Mouse (Mus musculus): ENCODE results near the gene 1700092M07Rik. TPM values are rescaled to one million over a fixed set of nuclear protein-coding genes. Genes with fewer than 3 reads are reported as not detected.
"Not testable (repeated sequence)": the region's sequence is repeated elsewhere in the genome, so short reads cannot be mapped to it uniquely, and the experiment has no call there.

Gene 1700092M07Rik
- polyA plus RNA-seq, 1 experiment from 2014 or later = 1.7 TPM

DNA sequence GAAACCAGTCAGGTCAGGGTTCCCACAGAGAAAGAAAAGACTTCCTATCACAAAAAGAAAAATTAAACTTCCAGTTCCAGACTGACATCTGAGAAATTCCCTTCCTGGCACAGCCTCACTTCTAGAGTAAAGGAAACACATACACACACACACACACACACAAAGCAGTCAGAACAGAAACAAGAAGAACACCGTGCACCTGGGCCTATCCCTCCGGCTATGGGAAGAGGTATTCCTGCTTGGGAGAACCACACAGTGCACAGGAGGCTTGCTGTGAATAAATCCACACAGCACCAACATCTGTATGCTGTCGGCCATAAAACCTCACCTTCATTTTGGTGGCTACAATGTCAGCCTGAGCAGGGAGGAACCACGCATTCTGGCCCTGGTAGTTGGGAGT, 29.0 kb upstream of the 1700092M07Rik start:
- H3K27ac ChIP-seq = peak overlapping the region; percentile 92
- no peaks in the 10 kb centered on the region for H3K9me3 ChIP-seq
- H3K9ac ChIP-seq = no peak overlapping the region
- no peak for ATAC-seq (ENCODE audit: insufficient number of reproducible peaks, low FRiP score, low TSS enrichment, low read depth)
- H3K36me3 ChIP-seq = peaks cover 44% of the 10 kb centered on the region
- peaks cover 30% of the 10 kb centered on the region for H3K4me1 ChIP-seq
- peak overlapping the region; percentile 89 for H3K4me3 ChIP-seq
- no peaks in the 10 kb centered on the region for H3K27me3 ChIP-seq
- 46% methylated on average over 4 of the region's 4 CpGs for WGBS
- peak overlapping the region; percentile 50 for H3K4me2 ChIP-seq

DNA sequence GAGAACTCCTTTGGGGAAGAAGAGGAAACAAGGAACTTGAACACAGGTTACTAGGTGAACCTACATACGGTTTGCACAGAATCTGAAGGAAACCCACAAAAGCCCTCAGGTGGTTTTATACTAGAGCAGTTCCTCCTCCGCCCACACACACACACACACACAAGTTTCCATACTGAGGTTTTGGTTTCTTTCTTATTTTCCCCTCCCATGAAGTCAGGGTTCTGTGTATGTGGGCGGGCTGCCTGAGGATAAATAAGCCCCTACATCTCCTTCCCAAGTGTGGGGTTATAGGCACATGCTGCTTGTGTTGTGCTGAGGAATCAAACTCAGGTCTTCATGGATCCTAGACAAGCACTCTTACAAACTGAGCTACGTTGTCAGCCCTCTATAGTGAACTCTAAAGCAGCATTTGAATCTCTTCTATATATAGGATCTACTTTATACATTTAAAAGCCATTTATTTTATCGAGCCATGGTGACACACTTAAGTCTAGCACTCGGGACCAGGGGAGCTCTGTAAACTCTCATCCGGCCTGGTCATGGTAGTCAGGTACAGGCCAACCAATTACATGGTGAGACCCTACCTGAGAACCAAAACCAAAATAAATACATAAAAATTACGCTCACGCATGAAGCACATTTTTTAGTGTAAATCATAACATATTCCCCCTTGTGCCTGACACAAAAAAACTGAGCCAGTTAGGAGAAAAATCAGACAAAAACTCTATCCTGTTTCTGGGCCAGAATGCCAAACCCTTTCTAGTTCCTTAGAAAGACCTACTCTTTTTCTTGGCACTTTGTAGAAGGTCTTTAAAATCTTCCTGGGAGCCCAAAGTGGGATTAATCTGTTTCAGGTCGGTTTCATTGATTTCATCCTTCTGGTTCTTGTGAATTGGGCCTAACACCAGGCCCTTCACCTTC, 28.3 kb upstream of the 1700092M07Rik start:
- Histone ChIP-seq H3K4me2 (peak overlapping the region; percentile 50), H3K36me3 (peaks cover 39% of the 10 kb centered on the region), H3K9me3 (no peaks in the 10 kb centered on the region), H3K27ac (peak overlapping the region; percentile 92), H3K27me3 (no peaks in the 10 kb centered on the region), H3K4me3 (peak overlapping the region; percentile 89), H3K4me1 (peaks cover 30% of the 10 kb centered on the region), H3K9ac (peak overlapping the region; percentile 71)
- 45% methylated on average over 10 of the region's 10 CpGs for WGBS
- no peak for ATAC-seq (ENCODE audit: insufficient number of reproducible peaks, low FRiP score, low TSS enrichment, low read depth)

DNA sequence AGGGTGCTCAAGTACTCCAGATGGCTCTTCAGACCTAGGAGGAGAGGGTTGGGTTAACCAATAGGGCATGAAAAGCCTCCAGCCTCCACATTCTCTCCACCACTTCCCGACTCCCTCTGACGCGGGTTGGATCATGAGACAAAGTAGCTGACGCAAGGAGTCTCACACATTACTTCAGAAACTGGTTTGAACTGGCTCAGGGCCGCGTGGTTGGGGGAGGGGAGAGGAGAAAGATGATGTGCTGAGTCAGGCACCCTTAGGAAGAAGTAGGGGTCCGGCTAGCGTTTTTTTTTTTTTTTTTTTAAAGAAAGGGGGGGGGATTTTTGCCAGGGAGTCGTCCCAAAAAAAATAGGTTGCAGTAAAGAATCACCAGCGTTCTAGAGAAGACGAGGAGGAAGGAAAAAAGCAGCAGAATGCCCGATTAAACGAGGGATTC, 27.6 kb upstream of the 1700092M07Rik start:
- Histone ChIP-seq H3K4me1 (peaks cover 30% of the 10 kb centered on the region), H3K4me3 (peak overlapping the region; percentile 89), H3K27ac (peak overlapping the region; percentile 92), H3K27me3 (no peaks in the 10 kb centered on the region), H3K9me3 (no peaks in the 10 kb centered on the region), H3K4me2 (peak overlapping the region; percentile 50), H3K36me3 (peaks cover 33% of the 10 kb centered on the region), H3K9ac (peak overlapping the region; percentile 71)
- WGBS = under 1% methylated on average over 13 of the region's 13 CpGs
- ATAC-seq (ENCODE audit: insufficient number of reproducible peaks, low FRiP score, low TSS enrichment, low read depth) = peak; percentile 31; the same call in 1 of the 2 replicates

DNA sequence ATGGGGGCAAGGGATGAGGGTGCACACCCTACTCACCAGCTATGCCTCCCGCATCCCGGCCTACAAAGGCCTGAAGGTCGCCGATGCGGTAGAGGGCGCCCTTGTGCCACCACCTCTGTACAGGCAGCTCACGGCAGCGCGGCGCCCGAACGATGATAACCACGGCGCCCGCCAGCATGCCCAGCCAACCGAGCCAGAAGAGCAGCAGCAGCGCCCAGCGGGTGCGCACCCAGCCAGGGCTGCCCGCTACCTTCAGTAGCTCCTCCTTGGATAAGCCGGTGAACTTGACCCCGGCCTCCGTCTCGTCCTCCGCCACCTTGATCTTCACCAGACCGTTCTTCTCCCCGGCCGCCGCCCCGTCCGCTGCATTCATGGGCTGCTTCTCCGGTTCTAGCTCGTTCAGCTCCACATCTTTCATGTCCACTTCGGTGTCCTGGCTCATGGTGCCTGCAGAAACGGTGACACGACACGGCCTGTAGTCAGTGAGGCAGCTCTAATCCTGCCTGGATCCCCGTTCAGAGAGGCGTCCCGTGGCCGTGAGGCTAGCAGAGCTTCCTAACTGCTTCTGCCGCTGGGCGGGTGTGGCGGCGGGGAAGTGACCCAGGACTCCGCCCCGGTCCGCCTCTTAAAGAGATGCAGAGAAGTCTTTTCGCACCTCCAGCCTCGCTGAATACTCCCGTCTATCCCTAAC, 27.1 kb upstream of the 1700092M07Rik start:
- no peaks in the 10 kb centered on the region for H3K9me3 ChIP-seq
- peak overlapping the region; percentile 92 for H3K27ac ChIP-seq
- WGBS = under 1% methylated on average over 51 of the region's 51 CpGs
- no peaks in the 10 kb centered on the region for H3K27me3 ChIP-seq
- H3K4me1 ChIP-seq = peaks cover 30% of the 10 kb centered on the region
- ATAC-seq (ENCODE audit: insufficient number of reproducible peaks, low FRiP score, low TSS enrichment, low read depth) = peak; percentile 87
- peak overlapping the region; percentile 71 for H3K9ac ChIP-seq
- peak overlapping the region; percentile 89 for H3K4me3 ChIP-seq
- H3K4me2 ChIP-seq = peak overlapping the region; percentile 50
- H3K36me3 ChIP-seq = peaks cover 27% of the 10 kb centered on the region

DNA sequence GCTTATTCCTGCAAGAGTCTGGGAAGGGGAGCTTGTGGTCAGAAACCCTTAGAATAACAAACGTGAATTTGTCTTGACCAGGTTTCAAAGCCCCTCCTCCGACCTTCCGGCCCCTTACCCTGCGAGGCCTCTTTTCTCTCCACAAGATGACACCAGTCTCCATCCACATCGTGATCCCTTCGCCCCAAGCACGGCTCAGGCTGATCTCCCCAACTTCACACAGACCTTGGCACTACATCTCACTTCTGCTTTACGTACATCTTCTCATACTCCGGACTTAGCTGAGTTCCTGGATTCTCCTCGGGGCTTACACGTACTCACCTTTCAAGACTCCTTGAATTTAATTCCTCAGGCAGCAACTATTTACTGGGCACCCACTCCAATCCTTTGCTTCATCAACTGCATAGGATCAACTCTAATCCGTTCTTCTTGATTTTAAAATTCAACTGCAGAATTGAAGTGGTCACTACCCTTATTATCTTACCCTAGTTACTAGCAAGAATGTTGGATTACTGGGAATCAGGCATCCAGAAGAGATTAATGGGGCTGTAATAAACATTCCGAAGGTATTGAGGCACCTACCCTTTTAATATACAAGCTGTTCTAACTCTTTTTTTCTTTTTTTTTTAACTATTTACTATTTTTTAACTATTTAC, 26.4 kb upstream of the 1700092M07Rik start:
- ATAC-seq (ENCODE audit: insufficient number of reproducible peaks, low FRiP score, low TSS enrichment, low read depth) = peak; percentile 17; the same call in 1 of the 2 replicates
- H3K9ac ChIP-seq = peak overlapping the region; percentile 71
- H3K36me3 ChIP-seq = peaks cover 20% of the 10 kb centered on the region
- peaks cover 30% of the 10 kb centered on the region for H3K4me1 ChIP-seq
- peak overlapping the region; percentile 89 for H3K4me3 ChIP-seq
- WGBS = 3% methylated on average over 13 of the region's 13 CpGs
- H3K9me3 ChIP-seq = no peaks in the 10 kb centered on the region
- peak overlapping the region; percentile 50 for H3K4me2 ChIP-seq
- H3K27ac ChIP-seq = peak overlapping the region; percentile 92
- H3K27me3 ChIP-seq = no peaks in the 10 kb centered on the region

DNA sequence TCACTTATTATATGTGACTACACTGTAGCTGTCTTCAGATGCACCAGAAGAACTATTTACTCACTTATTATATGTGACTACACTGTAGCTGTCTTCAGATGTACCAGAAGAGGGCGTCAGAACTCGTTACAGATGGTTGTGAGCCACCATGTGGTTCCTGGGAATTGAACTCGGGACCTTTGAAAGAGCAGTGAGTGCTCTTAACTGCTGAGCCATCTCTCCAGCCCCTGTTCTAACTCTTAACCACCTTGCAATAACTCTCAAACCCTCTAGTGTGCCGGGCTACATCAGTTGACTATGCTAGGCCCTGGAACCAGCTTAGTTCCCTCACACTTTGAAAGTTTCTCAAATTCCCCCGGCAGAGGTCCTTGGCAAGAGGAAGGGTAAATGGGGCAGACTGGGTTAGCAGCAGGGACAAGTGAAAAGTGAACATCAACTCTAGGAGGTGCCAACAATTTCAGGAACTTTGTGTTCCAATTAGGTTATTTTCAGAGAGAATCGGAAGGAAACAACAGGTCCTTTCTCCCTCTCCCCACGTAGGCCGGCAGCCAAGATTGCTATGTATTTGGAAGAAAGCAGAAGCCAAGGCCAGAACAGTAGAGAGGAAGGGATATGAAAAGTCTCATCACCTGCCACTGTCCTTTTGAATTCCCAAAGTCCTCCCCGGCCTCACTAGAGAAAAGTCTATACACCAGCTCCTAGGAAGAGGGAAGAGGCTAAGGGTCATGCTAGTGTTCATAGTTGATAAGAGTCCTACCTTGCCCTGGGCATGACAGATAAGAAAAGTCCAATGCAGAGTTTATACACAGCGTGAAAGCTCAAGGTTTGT, 25.7 kb upstream of the 1700092M07Rik start:
- WGBS = 68% methylated on average over 10 of the region's 10 CpGs
- Histone ChIP-seq H3K9me3 (no peaks in the 10 kb centered on the region), H3K36me3 (peaks cover 13% of the 10 kb centered on the region), H3K27ac (no peak overlapping the region), H3K27me3 (no peaks in the 10 kb centered on the region), H3K4me2 (no peak overlapping the region), H3K9ac (no peak overlapping the region), H3K4me3 (no peak overlapping the region), H3K4me1 (peaks cover 27% of the 10 kb centered on the region)
- ATAC-seq (ENCODE audit: insufficient number of reproducible peaks, low FRiP score, low TSS enrichment, low read depth) = no peak

DNA sequence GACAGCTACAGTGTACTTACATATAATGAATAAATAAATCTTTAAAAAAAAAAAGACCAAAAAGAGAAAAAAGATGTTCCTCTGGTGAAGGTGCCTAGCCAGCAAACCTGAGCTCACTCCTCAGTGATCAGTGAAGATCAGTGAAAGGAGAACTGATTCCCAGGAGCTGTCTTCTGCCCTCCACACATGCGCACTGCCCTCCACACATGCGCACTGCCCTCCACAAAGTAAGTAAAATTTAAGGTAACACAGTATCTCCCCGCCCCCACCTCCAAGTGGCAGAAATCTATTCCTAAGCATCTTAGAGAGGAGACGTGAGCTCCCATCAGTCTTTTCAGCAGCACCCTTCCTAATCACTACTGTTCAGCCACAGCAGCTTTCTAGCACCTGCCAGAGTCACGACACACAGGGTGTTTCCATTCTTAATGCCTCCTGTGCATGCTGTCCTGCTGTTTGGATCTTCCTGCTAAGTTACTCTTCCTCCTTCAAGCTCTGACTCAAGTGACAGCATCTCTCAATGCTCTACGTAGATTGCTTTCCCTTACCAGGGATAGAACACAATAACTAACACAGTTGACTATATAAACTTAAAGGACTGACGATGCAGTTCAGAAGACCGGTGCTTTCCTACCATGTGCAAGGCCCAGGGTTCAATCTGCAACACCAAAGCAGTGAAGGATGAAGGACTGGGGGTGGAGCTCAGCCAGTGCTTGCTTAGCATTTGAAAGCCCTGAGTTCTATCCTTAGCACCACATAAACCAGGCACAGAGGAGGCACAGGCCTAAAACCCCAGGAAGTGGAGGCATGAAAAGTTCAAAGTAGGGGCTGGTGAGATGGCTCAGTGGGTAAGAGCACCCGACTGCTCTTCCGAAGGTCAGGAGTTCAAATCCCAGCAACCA, 24.4 kb upstream of the 1700092M07Rik start:
- 72% methylated on average over 10 of the region's 10 CpGs for WGBS

DNA sequence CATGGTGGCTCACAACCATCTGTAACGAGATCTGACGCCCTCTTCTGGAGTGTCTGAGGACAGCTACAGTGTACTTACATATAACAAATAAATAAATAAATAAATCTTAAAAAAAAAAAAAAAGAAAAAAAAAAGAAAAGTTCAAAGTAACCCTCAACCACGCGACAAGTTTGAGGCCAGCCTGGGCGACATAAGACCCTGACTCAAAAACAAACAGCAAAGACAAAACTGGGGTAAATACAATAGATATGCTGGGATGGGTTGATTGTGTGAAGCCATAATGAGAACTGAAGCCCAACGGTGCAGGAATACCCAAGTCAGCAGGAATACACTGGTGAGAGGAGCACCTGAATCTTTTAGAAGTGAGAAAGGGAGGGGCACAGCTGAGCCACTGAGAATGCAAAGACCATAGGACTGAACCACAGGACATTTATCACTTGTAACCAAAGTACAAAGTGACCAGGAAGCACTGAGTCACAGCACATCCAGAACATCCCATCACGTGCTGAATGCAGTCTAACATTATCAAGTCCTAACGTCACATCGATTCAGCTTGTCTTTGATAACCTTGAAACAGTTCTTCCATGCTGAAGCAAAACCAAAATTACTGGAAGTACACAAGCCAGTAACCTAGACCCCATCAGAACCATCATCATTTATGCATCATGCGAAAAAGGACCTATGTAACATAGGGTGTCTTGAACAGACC, 23.6 kb upstream of the 1700092M07Rik start:
- H3K4me3 ChIP-seq = no peak overlapping the region

More for the DNA sequence above, 24.4 kb upstream of the 1700092M07Rik start:
- Histone ChIP-seq H3K27me3 (no peaks in the 10 kb centered on the region), H3K27ac (no peak overlapping the region), H3K4me3 (no peak overlapping the region), H3K4me2 (no peak overlapping the region), H3K9me3 (no peaks in the 10 kb centered on the region), H3K36me3 (peaks cover 3% of the 10 kb centered on the region; the same call in 1 of the 2 replicates), H3K4me1 (peaks cover 20% of the 10 kb centered on the region), H3K9ac (no peak overlapping the region)
- no peak for ATAC-seq (ENCODE audit: insufficient number of reproducible peaks, low FRiP score, low TSS enrichment, low read depth)

DNA sequence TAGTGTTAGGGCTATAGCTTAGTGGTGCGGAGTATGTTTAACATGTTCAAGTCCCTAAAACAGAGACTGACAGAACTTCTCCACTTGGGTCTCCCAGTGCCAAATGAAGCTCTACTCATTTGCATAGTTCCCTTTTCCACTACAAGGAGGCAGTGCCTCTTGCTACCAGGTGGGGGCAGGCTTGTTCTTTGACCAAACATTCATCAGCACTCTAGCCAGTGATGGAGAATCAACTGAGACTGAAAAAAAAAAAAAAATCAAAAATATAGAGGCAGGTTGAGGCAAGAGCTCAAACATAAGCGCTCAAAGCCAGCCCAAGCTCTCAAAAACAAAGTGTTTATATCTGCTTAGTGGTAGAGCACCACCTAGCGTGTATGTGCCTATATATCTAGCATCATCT, 22.2 kb upstream of the 1700092M07Rik start:
- H3K4me3 ChIP-seq = no peak overlapping the region
- WGBS = 76% methylated on average over 3 of the region's 3 CpGs

More for the DNA sequence above, 23.6 kb upstream of the 1700092M07Rik start:
- H3K4me2 ChIP-seq = no peak overlapping the region
- ATAC-seq (ENCODE audit: insufficient number of reproducible peaks, low FRiP score, low TSS enrichment, low read depth) = no peak
- no peak overlapping the region for H3K9ac ChIP-seq
- H3K27ac ChIP-seq = no peak overlapping the region
- WGBS = 70% methylated on average over 10 of the region's 10 CpGs
- H3K36me3 ChIP-seq = no peaks in the 10 kb centered on the region
- H3K4me1 ChIP-seq = peaks cover 19% of the 10 kb centered on the region
- no peaks in the 10 kb centered on the region for H3K9me3 ChIP-seq
- no peaks in the 10 kb centered on the region for H3K27me3 ChIP-seq

DNA sequence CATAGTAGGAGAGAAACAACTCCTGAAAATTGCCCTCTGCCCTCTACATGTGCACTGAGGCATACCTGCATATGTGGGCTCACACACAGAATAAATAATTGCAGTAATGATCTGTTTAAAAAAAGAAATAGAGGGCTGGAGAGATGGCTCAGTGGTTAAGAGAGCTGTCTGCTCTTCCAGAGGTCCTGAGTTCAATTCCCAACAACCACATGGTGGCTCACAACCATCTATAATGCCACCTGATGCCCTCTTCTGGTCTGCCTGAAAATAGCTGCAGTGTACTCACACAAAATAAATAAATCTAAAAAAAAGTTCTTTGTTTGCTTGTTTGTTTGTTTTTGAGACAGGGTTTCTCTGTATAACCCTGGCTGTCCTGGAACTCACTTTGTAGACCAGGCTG, 21.5 kb upstream of the 1700092M07Rik start:
- not testable (repeated sequence) for H3K9ac ChIP-seq; H3K4me3 ChIP-seq; H3K9me3 ChIP-seq; H3K4me2 ChIP-seq; ATAC-seq (ENCODE audit: insufficient number of reproducible peaks, low FRiP score, low TSS enrichment, low read depth); H3K36me3 ChIP-seq; H3K27me3 ChIP-seq; H3K27ac ChIP-seq
- H3K4me1 ChIP-seq = peaks cover 14% of the 10 kb centered on the region

More for the DNA sequence above, 22.2 kb upstream of the 1700092M07Rik start:
- H3K4me2 ChIP-seq = no peak overlapping the region
- no peak overlapping the region for H3K9ac ChIP-seq
- no peaks in the 10 kb centered on the region for H3K27me3 ChIP-seq
- peaks cover 16% of the 10 kb centered on the region for H3K4me1 ChIP-seq
- H3K9me3 ChIP-seq = no peaks in the 10 kb centered on the region
- no peak overlapping the region for H3K27ac ChIP-seq
- no peaks in the 10 kb centered on the region for H3K36me3 ChIP-seq
- no peak for ATAC-seq (ENCODE audit: insufficient number of reproducible peaks, low FRiP score, low TSS enrichment, low read depth)

Measured in limb, embryonic 15.5 days (tissue).